Mouse (Mus musculus): ENCODE measurements around the gene Acr.

Acr gene

DNA sequence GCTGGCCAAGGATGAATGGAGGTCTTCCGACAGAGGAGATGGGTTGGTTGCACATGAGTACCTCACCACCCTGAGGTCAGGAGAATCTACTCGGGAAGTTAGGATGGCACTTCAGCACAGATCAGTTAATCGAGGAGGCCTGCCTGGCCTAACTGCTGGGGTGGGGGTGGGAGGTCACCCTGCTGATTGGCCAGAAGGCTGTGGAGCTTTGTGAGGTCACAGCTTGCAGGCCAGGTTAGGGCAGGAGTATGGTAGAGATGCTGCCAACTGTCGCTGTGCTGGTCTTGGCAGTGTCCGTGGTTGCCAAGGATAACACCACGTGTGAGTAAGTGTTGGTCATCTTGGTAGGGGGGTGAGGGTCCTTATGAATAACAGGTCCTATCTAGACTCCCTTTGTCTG, at the start of gene Acr:
TSS of gene Acr (plus strand) at position 213 of the 400 bp plus-strand sequence.
- DNase-seq = no peak

DNA sequence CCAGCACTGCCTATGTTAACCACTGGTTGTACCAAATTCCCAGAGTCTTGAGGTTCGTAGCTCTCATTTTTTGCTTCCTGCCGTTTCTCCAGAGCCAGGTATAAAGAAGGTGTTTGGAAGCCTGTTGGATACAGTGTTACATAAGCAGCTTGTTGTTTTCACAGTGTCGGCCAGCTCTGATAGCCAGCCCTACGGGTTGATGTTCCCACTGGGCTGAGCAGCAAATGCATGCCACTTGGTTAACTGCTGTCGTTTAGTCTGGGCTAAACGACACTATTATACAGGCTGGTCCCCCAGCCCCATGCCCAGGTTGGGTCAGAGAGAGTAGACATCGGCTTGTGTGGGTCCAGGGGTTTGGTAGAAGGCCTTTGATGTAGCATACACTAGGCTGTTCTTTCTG, 46.2 kb upstream of the Acr start:
- no peak for DNase-seq

DNA sequence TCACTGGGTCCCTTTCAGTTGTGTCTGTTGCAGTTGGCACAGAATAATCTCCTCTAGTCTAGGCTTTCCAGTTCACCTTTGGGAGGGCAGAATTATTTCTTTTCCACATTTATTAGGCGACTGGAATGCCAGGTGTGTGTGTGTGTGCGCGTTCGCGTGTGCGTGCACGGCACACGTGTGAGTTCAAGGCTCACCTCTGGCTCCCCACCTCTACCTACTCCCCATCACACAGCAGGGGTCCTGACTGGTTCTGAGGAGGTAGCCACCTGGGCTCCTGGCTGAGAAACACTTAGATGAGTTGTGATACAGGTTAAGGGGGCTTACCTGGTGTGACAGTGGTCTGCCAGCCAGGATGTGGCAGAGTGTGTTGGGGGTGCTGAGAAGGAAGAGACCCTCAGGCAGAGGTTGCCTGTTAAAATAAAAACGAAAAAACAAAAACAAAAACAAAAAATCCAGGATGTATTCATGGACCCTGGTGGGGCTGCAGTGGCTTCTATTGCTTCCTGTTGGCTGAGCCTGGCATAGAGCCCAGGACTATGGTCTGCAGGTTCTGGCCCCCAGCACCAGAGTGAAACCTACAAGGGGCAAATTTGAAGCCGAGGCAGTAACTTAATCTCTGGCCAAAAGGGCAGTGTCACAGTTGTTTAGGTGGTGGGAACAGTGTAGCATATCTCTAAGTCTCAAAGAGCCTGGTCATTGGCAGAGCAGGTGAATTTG, 45.4 kb upstream of the Acr start:
- no peak for DNase-seq

DNA sequence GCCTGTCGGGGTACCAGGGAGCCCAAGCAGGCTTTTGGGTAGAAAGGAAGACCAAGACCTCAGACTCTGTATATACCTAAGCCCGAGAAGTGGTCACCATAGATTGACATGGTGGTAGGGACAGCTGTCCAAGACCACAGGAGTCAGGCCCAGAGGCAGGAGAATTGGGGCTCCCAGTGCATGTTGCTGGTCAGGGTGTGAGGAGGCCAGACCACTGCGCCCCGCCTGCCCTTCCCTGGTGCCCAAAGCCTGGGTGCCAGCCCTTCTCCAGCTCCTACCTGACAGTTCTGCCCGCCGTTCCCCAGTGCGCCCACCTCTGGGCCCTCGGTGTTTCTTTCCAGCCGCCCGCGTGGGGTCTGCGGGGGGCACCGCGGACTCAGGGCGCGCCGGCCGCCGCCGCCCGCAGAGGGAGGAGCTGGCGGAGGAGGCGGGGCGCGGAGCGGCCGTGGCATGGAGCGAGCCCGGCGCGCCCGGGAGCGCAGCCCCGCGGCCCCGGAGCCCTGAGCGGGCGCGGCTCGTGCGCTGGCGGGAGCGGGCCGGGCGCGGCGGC, 44.8 kb upstream of the Acr start:
- DNase-seq = no peak

DNA sequence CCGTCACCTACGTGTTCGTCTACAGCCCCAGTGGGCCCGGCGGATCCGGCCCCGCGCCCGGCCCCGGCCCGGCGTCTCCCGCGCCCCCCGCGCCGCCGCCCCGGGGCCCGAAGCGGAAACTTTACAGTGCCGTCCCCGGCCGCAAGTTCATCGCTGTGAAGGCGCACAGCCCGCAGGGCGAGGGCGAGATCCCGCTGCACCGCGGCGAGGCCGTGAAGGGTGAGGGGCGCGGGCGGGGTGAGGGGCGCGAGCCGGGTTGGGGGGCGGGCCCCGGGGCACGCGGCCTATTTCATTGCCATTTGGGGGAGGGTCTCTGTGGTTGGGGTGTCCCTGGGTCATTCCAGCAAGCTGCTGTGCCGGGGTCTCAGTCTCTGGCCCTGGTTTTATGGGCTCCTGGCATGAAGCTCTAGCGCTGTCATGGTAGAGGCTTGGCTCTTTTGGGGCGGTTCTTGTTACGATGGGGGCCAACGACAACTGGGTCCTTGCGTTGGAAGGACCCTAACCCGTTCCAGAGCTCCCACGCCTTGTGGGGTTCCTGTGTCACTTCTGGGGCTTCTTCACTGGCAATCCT, 44.0 kb upstream of the Acr start:
- no peak for DNase-seq

DNA sequence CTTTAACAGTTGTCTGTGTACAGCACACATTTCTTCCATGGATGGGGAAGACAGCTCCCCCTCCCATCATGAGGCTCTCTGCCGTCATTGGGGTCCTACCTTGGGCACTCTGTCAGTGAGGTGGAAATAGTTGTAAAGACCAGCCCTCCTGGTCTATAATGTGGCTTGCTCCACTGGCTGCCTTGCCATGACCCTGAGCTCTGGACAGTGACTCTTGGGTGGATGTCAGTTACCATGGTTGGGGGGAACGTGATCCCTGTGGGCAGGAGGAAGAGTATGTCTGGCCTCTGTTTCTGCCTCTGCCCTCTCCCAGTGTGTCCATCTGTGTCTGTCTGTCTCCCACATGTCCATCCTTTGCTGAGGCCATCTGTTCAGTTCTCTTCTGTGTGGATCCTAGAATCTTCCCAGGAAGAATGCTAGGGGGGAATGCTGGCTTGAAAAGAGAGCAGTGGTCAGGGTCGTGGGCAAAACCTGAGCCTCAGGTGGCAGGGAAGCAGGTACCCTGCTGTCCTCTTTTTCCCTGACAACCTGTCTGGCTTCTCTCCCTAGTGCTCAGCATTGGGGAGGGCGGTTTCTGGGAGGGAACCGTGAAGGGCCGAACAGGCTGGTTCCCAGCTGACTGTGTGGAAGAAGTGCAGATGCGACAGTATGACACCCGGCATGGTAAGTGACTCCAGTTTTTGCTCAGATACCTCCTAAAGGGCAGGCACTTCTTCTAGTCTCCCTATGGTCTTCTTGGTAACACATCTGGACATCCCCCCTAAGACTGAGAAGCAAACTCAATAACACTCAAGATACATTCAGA, 43.3 kb upstream of the Acr start:
- no peak for DNase-seq

DNA sequence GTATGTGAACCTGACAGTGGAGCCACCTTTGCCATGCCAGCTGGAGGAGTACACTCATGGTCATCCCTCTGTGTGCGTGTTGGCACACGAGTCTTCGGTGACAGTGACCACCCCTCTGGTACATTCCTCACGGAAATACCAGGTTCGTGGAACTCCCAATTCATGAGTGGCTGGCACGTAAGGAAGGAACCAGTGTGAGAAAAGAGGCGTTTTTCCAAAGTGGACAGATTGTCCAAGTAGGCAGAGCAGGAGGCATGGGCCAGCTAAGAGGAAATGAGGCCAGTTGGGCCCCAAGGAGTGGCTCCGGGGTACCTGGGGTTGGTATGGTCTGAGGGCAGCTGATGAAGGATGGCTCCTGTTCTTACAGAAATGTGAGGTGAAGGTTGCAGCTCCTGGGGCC, 42.7 kb upstream of the Acr start:
- DNase-seq = no peak

DNA sequence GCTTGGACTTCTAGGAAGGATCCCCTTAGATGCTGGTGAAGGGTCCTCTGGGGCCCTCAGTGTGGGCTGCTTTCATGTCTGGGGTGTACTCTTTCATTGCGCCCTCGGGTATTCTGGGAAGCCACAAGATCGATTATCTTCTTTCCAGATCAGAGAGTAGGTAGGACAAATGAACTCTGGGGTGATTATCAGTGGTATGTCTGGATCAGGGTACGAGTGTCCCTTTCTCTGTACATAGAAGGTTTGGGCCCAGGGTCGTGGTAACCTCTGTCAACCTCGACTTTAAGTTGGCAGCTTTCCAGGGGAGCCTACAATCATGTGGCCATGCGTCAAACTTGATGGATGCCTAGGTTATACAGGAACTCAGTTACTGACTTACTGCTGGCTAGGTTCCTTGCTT, 42.2 kb upstream of the Acr start:
- DNase-seq = no peak

DNA sequence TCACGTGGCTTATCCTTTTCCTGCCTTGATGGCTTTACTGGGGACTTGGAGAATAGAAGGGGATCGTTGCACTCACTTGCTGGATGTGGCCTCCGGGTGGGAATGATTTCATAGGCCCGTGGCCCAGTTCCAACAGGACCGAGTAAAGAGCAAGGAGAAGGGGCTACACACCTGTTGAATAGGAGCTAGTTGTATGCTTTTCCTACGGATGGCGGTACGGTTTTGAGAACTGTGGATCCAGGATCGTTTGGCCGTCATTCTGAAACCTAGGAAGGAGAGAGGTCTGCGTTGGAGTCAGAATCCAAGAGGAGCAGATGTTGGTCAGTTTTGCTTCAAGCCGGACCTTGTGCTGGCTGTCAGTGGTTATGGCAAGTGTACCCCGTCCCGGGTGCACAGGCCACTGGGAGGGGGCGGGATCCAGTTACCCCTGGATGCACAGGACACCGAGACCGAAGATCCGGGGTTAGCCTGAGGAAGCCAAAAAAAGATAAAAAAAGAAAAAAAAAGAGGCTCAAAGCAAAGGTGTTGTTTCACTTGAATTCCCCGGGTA, 41.3 kb upstream of the Acr start:
- no peak for DNase-seq

DNA sequence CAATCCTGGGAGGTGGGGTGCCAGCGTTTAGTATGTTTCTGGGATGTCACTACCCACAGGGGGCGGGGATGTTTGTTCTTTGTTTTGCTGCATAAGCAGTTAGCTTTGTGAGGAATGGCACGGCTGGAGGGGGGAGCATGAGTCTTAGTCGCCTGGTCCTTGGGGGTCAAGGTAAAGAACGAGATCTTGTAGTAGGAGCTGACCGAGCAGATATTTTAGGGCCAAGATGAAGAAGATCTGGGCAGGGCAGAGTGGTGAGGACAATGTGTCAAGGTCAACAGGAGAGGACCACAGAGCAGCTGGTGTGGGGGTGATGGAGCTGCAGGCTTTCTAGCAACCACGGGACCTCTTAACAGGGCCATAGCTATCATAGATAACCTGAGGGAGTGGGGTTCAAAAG, 40.7 kb upstream of the Acr start:
- DNase-seq = no peak

DNA sequence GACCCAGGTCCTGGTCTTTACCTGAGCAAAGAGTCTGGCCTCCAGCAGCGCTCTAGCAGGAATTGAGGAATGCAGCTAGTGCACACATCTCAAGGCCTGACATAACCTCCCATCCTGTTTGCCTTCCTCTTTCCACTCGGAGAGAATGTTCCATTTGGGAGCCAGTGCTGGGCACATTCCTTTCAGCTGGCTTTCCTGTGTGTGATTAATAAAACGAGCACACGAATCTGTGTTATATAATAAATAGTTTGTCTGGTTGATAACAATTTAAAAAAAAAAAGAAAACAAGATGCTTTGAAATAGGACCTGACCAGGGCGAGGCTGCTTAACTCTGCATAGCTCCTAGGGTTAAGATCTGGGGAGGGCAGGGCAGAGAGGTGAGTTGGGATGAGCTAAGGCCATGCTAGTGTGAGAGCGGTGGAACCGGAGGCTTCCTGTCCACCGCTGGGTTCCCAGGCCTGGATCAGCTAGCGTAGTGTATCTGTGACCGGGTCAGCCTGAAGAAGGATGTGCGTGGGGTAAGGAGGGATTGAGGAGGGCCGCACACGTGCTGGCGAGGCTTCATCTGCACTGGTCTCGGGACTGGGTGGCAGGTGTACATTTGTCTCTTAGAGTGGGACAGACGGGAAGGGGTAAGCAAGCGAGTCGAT, 39.8 kb upstream of the Acr start:
- no peak for DNase-seq

DNA sequence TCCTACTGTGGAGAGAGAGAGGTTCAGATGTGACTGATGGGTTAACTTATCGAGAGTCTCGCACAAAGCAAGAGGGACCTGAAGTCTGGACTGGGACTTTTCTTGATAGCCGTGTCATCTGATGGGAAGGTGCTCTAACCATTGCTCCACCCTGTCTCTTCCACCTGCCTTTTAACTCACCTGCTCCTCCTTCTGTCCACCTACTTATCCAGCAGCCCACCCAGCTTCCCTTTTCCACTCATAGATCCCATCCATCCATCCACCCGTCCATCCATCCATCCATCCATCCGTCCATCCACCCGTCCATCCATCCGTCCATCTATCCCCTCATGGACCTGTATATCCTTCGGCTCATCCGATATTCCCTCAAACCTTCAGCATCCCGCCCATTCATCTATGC, 39.2 kb upstream of the Acr start:
- no peak for DNase-seq

DNA sequence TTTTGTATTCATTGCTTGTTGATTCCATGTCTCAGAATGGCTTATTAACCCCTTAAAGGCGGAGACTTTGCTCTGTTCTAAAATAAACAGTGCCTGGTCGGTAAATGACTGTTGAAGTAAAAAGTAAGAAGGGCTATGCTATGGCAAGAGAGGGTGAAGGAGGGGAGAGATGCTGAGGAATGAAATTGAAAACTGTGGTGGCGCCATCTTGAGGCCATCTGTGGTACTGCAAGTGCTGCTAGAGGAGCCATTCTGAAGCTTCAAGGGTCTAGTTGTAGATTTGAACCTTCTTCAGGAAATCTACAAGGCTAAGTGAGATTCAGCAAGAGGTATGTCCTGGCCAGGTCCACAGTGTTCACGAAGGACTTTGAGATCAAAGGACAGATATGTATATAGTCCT, 37.8 kb upstream of the Acr start:
- peak; percentile 47 for DNase-seq

DNA sequence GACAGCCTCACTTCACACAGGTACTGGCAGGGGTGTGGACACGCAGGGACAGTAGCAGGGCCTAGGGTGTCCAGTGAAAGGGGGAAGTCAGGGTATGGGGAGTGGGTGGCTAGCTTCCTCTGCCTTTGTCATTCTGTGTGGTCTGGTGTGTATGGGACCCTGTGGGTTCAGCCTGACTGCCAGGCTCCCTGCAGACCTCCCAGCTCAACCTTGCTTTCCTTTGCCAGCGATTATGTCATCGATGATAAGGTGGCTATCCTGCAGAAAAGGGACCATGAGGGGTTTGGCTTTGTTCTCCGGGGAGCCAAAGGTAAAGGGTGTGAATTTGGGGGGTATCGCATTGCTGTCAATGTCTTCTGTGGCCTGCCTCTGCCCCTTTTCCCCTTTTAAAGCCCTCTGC, 36.7 kb upstream of the Acr start:
- DNase-seq = no peak

DNA sequence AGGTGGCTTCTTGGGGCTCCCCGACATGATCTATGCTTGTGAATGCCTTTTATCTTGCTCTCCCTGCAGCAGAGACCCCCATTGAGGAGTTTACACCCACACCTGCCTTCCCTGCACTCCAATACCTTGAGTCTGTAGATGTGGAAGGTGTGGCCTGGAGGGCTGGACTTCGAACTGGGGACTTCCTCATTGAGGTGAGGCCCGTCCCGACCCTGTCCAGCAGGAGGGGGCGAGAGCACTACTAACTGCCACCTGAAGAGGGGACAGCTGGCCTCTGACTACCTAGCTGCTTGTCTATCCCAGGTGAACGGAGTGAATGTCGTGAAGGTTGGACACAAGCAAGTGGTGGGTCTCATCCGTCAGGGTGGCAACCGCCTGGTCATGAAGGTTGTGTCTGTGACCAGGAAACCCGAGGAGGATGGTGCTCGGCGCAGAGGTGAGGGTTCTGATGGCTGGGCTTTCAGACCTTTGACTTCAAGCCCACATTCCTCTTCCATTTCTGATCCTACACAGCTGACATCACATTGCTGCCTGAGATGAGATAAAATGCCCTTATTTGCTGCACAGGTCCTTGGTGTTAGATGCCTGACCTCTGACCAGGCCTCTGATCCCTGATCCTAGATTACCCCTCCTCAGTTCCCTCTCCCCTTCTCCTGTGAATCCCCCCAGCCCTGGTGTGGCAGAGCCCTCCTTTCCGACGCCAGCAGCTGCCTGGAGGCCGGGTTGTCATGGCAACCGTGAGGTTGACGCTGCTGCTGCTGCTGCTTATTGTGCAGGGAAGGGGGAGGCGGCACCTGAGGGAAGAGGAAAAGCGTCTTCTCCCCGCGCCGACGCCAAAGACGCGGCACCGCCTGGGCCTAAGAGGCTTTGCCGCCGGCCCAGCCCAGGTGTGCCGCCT, 35.9 kb upstream of the Acr start:
- DNase-seq = peak; percentile 30

DNA sequence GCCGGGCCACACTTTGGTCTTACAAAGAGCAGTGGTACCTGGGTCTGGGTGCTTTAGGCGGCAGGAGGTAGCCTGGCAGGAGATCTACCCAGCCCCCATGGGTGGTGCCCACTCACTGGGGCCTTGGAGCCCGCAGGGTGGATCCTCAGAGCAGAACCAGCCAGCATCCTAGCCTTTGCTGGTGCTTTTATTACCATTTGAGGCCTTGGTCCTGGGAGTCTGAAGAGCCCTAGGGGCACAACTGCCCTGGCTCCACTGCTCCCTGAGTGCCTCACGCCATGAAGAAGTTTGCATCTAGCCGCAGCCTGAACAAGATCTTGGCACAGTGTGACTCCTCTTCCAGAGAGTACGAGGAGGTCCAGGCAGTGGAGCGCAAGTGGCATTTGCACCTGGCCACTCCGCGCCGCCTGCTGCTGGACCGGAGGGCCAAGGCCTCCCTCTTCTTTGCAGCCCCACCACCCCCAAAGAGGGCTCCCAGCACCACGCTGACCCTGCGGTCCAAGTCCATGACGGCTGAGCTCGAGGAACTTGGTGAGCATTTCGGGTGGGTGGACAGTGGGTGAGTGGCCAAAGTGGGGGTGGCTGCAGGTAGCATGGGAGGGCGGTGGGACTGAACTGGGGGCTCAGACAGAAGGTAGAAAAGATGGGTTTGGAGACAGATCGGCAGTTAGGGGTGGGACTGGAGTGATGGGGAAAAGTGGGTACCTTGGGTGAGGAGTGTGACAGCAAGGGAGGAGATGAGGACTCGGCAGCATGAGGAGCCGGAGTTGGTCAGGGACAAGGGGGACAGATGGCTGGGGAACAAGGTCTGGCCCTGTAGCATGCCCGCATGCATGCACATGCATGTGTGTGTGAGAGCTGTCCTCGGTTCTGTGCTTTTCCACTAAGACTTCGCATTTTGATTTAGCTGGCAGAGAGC, 34.9 kb upstream of the Acr start:
- no peak for DNase-seq

DNA sequence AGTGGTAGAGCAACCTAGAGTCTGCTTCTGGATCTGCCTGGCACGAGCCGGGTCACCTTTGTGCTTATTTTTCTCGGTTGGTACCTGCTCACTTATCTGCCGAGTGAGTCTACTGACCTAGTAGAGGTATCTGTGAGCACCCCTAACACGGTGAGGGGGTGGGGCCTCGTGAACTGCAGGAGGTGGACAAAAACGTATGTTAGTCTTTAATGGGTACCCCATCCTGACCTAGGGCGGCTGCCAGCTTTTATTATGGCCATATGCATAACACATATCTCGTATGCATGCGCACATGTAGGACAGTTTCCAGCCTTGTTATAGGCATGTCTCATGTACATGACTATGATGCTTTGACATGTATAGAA, 34.3 kb upstream of the Acr start:
- DNase-seq = no peak

DNA sequence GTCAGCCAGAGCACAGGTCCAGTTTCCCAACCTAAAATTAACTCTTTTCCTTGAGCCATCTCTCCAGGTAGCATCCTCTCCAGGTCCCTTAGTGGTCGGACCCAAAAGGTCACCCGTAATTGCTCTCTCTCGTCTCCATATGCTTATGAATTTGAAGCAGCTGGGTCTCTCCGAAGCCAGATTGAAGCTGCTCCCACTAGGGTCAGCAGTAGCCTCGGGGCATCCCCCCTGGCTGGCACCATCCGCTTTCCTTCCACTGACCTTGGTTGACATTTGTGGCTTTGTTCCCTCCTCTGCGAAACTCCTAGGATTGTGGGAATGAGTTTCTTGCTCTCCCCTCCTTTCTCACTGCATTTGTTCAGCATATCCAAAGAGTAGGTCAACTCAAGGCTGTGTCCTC, 24.0 kb upstream of the Acr start:
- no peak for DNase-seq

DNA sequence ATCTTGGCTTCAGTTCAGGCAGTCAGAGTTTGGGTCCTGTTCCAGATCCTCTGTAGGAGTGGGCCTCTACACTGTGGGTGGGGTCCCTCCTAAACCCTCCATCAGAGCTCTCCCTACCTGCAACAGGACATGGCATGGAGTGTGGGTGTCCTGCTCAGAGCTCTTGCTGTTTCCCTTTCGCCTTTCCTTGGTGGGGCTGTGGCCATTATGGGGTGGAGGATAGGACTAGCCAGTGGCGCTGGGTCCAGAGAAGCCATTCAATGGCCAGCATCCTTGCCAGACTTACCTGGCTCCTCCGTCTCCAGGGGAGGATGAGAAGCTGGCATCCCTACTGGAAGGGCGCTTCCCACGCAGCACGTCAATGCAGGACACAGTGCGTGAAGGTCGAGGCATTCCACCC, 20.8 kb upstream of the Acr start:
- DNase-seq = no peak

DNA sequence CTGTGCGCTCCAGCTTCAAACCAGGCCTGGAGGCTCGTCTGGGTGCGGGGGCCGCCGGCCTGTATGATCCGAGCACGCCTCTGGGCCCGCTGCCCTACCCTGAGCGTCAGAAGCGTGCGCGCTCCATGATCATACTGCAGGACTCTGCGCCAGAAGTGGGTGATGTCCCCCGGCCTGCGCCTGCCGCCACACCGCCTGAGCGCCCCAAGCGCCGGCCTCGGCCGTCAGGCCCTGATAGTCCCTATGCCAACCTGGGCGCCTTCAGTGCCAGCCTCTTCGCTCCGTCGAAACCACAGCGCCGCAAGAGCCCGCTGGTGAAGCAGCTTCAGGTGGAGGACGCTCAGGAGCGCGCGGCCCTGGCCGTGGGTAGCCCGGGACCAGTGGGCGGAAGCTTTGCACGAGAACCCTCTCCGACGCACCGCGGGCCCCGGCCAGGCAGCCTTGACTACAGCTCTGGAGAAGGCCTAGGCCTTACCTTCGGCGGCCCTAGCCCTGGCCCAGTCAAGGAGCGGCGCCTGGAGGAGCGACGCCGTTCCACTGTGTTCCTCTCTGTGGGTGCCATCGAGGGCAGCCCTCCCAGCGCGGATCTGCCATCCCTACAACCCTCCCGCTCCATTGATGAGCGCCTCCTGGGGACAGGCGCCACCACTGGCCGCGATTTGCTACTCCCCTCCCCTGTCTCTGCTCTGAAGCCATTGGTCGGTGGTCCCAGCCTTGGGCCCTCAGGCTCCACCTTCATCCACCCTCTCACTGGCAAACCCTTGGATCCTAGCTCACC, 20.1 kb upstream of the Acr start:
- peak; percentile 10 for DNase-seq
